10 mouse cellular contexts compared by ENCODE assay signal in the genomic region with DNA sequence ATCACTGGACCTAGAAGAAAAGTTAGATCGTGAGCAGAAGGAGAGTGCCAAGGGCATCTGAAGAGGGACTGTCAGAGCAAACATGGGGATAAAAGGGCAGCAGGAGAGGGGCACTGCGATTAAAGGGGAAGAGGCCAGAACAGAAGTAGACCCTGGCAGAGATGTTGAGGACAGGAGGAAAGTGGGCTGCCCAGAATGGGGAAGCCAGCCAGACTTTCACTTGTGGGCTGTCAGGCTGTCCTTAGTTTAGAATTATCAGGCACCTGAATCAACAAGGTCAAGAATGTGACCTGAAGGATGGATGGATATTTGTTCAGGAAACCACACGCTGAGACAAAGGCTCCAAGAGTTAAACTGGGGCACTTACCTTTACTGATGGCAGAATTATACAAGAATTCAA.
DNase-seq lines count a peak whose midpoint lies in the region; ATAC-seq lines count a peak whose summit lies in the region.
"Had no signal": no experiment of that assay in that cellular context is flagged by ENCODE, and none has a peak within 500 bp of the region (broad histone marks: within the 10 kb centered on the region; RNA-seq: fewer than 3 reads in every experiment).

No protein-coding gene starts in this region.

- ATAC-seq in heart, embryonic 14.5 days (ENCODE audit: insufficient number of reproducible peaks, insufficient read depth, low FRiP score, low read depth), result no peak
- ATAC-seq in neural tube, embryonic 11.5 days (ENCODE audit: insufficient read depth, low FRiP score, low TSS enrichment), result no peak
- ATAC-seq in intestine, embryonic 15.5 days, result peak; percentile 27
- ATAC-seq in stomach, embryonic 16.5 days (ENCODE audit: insufficient read depth, low FRiP score), result no peak

- peak overlapping the region; percentile 34; the same call in 1 of the 2 replicates for H3K9ac ChIP-seq in heart, embryonic 14.5 days (ENCODE audit: low read length)
- 0 out of 2 replicates have a peak overlapping the region, but pooled peaks have one; percentile 11 for H3K9ac ChIP-seq in neural tube, embryonic 11.5 days (ENCODE audit: low read length)
- H3K9ac ChIP-seq in intestine, embryonic 15.5 days, result no peak overlapping the region
- peak overlapping the region; percentile 45; the same call in 1 of the 2 replicates for H3K9ac ChIP-seq in stomach, embryonic 16.5 days (ENCODE audit: low read length)

- peak overlapping the region; percentile 36; the same call in 1 of the 2 replicates for H3K4me2 ChIP-seq in heart, embryonic 14.5 days (ENCODE audit: low read length)
- no peak overlapping the region for H3K4me2 ChIP-seq in neural tube, embryonic 11.5 days (ENCODE audit: low read depth)
- no peak overlapping the region for H3K4me2 ChIP-seq in intestine, embryonic 15.5 days (replicated peaks)
- no peak overlapping the region for H3K4me2 ChIP-seq in stomach, embryonic 16.5 days (ENCODE audit: low read depth, low read length)

- no peak for DNase-seq in heart, adult 8-10 months (ENCODE audit: low spot score)
- DNase-seq in neural tube, embryonic 11.5 days (ENCODE audit: low spot score), result no peak
- no peak for DNase-seq in neural tube, embryonic 10.5 days (ENCODE audit: extremely low spot score, low spot score)
- no peak for DNase-seq in layer of hippocampus, postnatal 25 days (ENCODE audit: extremely low spot score in 1 of 2, low spot score in 1 of 2)
- no peak for DNase-seq in left cerebral cortex, postnatal 10 days (ENCODE audit: extremely low spot score in 1 of 2, low spot score in 2 of 2)
- DNase-seq: layer of hippocampus, adult 9-11 months had no signal

- no peaks in the 10 kb centered on the region for H3K9me3 ChIP-seq in heart, embryonic 14.5 days (ENCODE audit: control insufficient read depth, low read length)
- H3K9me3 ChIP-seq in neural tube, embryonic 11.5 days (ENCODE audit: control insufficient read depth, low read length), result no peaks in the 10 kb centered on the region
- H3K9me3 ChIP-seq in intestine, embryonic 15.5 days, result no peaks in the 10 kb centered on the region
- H3K9me3 ChIP-seq in stomach, embryonic 16.5 days (replicated peaks; ENCODE audit: control insufficient read depth, low read length), result no peaks in the 10 kb centered on the region; the same call in 1 of the 2 replicates

- H3K36me3 ChIP-seq in heart, embryonic 14.5 days (ENCODE audit: control insufficient read depth, insufficient read depth, low read length), result no peaks in the 10 kb centered on the region
- no peaks in the 10 kb centered on the region for H3K36me3 ChIP-seq in neural tube, embryonic 11.5 days (ENCODE audit: control insufficient read depth, insufficient read depth, low read length)
- H3K36me3 ChIP-seq in intestine, embryonic 15.5 days, result no peaks in the 10 kb centered on the region
- H3K36me3 ChIP-seq in stomach, embryonic 16.5 days (ENCODE audit: control insufficient read depth, insufficient read depth, low read length), result no peaks in the 10 kb centered on the region

- 22% methylated on average over 3 of the region's 3 CpGs for WGBS in heart, embryonic 14.5 days
- 11% methylated on average over 3 of the region's 3 CpGs for WGBS in neural tube, embryonic 11.5 days
- WGBS in intestine, embryonic 15.5 days, result 6% methylated on average over 3 of the region's 3 CpGs
- WGBS in stomach, embryonic 16.5 days, result 14% methylated on average over 3 of the region's 3 CpGs

- peak overlapping the region; percentile 77 to 83 for H3K27ac ChIP-seq in heart, embryonic 14.5 days (replicated peaks in 1 of 2; ENCODE audit: control insufficient read depth in 1 of 2, insufficient read depth in 1 of 2, low read depth in 2 of 2, low read length in 2 of 2)
- H3K27ac ChIP-seq in neural tube, embryonic 11.5 days (ENCODE audit: low read depth, low read length), result peak overlapping the region; percentile 66; the same call in 1 of the 2 replicates
- 0 out of 2 replicates have a peak overlapping the region, but pooled peaks have one; percentile 24 for H3K27ac ChIP-seq in intestine, embryonic 15.5 days
- peak overlapping the region; percentile 66 for H3K27ac ChIP-seq in stomach, embryonic 16.5 days (ENCODE audit: low read length)

- no peaks in the 10 kb centered on the region for H3K27me3 ChIP-seq in heart, embryonic 14.5 days (ENCODE audit: control insufficient read depth, insufficient read depth, low read length)
- H3K27me3 ChIP-seq in neural tube, embryonic 11.5 days (ENCODE audit: control insufficient read depth, insufficient read depth, low read length), result no peaks in the 10 kb centered on the region
- H3K27me3 ChIP-seq in intestine, embryonic 15.5 days (replicated peaks), result no peaks in the 10 kb centered on the region
- H3K27me3 ChIP-seq in stomach, embryonic 16.5 days (ENCODE audit: control insufficient read depth, insufficient read depth, low read length), result no peaks in the 10 kb centered on the region

- H3K4me3 ChIP-seq in heart, embryonic 14.5 days (ENCODE audit: control insufficient read depth in 1 of 2, insufficient read depth in 1 of 2, low read depth in 1 of 2, low read length in 2 of 2), result no peak overlapping the region
- H3K4me3 ChIP-seq in neural tube, embryonic 11.5 days (ENCODE audit: low read depth, low read length), result no peak overlapping the region
- H3K4me3 ChIP-seq in intestine, embryonic 15.5 days (replicated peaks), result no peak overlapping the region
- no peak overlapping the region for H3K4me3 ChIP-seq in stomach, embryonic 16.5 days (replicated peaks; ENCODE audit: low read length)
- H3K4me3 ChIP-seq: erythroblast, embryonic 14.5 days had no signal

- H3K4me1 ChIP-seq in heart, embryonic 14.5 days (ENCODE audit: control insufficient read depth in 2 of 2, insufficient read depth in 2 of 2, low read length in 2 of 2), result peaks cover 11 to 17% of the 10 kb centered on the region in 2 experiments
- peaks cover 3% of the 10 kb centered on the region for H3K4me1 ChIP-seq in neural tube, embryonic 11.5 days (ENCODE audit: control insufficient read depth, insufficient read depth, low read length)
- peaks cover 11% of the 10 kb centered on the region for H3K4me1 ChIP-seq in intestine, embryonic 15.5 days (replicated peaks)
- peaks cover 11% of the 10 kb centered on the region for H3K4me1 ChIP-seq in stomach, embryonic 16.5 days (ENCODE audit: control insufficient read depth, insufficient read depth, low read length)

- intact Hi-C loops in left cerebral cortex, postnatal 10 days (cut with DNase I), result no loop called here

Comparison
In these comparisons a context has a peak if more than half of its experiments do, and no peak if none do; other contexts are left out.
1. H3K27ac ChIP-seq: peak in every context shown above with its lines; median percentile 80 in heart, embryonic 14.5 days; 66 in neural tube, embryonic 11.5 days; 66 in stomach, embryonic 16.5 days; 24 in intestine, embryonic 15.5 days.